Mouse (Mus musculus) monocyte, adult 5-6 weeks (primary cell): ENCODE data around the gene Bcl2. TPM values are rescaled to one million over a fixed set of nuclear protein-coding genes. Genes with fewer than 3 reads are reported as not detected.
"Not testable (repeated sequence)": the region's sequence is repeated elsewhere in the genome, so short reads cannot be mapped to it uniquely, and the experiment has no call there.

Experiments
- ATAC-seq: fragments of 153-309, 156-312 bp; replicated peaks from 2 replicates; pipeline ENCODE4 v1.8.0; 2017; ENCODE audit warnings: mild to moderate bottlenecking; ENCODE audit not compliant: low TSS enrichment, insufficient number of reproducible peaks, severe bottlenecking, poor library complexity, low FRiP score
- total RNA-seq: library from RNA; stranded (forward); fragments of 200-1000, 200-491, 200-594 nt; gene quantifications from 3 replicates; pipeline ENCODE4 v1.2.3, GENCODE M21; 2017

The Bcl2 gene
- total RNA-seq, result 64.9 to 109 TPM (median 65.0 TPM) in 3 replicates

DNA sequence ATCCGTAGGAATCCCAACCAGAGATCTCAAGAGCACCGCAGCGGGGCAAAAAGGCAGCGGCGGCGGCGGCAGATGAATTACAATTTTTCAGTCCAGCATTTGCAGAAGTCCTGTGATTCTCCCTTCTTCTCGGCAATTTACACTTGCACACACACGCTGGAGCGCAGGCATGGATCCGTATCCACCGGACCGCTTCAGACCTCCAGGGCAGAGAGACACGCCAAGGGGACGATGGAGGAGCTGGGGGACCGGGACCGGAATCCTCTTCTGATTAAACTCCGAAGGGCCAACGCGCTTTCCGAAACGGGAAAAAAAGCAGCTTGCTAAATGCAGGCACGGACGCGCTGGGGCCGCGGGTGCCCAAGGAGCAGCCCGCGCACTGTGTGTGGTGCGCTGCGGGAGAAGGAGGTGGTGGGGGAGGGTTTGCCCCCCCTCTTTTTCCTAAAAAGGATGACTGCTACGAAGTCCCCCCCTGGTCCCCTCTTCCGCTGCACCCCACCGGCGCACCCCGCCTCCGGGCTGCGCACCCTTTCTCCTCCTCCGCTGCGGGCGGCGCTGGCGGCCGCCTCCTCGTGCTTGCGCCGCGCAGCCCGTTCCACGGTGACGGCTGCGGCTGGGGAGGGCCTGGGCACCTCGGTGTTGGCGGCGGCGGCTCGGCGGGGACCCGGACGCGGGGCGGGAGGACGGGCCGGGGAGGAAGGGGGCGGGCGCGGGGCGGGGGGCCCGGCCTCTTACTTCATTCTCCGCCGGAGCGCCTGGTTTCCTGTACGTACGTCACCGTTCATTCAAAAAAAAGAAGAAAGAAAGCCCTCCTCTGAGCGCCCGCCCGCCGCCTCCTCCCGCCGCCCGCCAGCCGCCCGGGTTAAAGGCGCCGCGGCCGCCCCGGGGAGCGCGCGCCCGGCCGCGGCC, at the start of gene Bcl2:
Gene Bcl2, minus strand, starts transcription at position 654 of the 909 bp plus-strand sequence.
- peak; percentile 42; the same call in 1 of the 2 replicates for ATAC-seq

DNA sequence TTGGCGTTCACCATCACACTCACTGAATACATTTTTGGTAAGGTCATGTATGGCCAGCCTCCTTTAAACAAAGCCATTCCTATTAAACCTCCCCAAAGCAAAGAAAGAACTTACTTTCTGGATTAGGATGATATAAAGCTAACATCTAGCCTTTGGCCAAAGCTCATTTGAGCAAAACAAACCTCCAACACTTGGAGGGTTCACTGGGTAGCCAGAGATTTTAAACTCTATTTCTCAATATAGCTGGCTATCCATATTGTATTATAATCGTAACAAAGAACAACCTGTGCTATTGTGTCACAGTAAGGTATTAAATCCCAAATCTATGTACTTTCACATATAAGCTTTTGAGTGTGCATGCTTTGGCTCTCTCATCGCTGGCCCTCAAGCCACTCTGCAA, 46.7 kb upstream of the Bcl2 start:
- no peak for ATAC-seq

DNA sequence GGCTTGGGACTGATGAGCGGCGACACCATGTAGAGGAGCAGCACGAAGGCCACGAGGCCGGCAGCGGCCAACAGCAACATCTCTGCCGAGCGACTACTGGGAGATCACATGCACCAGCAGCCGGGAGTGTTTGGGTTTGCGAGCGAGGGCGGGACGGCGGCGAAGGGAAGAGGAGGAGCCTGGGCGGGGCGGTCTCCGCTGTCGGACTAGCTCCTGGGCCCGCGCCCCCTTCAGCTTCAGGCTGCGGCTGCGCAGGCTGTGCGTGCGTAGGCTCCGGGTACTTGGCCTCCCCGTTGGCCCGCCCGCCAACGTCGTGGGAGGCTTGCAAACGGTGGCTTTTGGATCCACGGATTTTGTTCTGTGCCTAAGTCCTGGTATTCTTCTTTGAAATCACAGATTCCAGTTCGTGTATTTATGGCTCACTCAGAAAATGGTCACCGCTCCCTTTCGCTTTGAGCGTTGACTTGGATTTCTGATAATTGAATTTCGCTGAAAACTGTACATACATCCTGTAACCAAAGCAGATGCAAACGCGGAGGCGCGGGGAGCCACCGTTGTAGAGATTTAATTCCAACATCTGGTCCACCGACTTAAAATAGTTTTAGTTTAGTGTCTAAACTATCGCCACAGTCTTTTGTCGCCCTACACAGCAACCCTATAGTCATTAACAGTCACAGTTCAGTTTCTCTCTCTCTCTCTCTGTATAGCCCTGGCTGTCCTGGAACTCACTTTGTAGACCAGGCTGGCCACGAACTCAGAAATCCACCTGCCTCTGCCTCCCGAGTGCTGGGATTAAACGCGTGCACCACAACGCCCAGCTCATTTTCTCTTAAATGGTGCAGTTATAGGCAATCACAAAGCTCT, 45.7 kb upstream of the Bcl2 start, which contains the start of gene Kdsr:
Gene Kdsr, minus strand, starts transcription at position 156 of the 864 bp plus-strand sequence.
- peak; percentile 93 for ATAC-seq

DNA sequence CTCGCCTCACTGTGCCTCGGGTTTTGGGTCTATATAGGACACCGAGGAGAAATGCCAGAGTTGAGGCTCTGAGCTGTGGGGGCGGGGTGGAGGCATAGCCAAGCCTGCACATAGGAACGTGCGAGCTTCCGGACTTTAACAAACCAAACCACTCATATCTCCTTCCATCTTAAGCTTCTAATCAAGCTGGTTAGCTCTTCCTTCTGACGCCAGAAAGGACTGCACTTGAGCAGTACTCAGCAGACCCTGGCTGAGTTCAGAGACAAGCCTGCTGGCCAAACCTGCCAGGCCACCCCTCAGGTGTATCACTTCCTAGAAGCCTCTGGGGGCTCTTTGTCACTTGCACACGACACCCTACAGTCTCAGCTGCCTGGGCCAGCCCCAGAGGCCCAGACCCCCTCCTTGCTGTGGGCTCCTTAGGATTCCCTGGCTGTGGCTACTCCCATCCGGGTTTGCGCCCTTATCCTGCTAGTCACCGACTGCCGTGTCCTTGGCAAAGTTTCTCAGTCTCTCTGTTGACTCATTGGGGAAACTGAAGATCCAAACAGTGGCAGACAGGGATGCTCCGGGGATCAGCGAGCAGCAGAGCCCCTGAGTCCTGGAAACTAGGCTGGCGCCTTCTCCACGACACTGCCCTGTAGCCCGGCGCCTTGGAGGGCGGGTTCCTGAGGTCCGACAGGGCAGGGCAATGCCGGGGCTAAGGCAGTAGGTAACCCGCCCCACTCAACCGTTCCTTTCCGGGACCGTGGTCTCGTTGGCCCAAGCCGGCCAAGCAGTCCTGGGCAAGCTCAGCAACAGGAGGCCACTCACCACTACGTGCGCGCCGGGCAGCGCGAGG, 44.9 kb upstream of the Bcl2 start:
- peak; percentile 12; the same call in 1 of the 2 replicates for ATAC-seq

DNA sequence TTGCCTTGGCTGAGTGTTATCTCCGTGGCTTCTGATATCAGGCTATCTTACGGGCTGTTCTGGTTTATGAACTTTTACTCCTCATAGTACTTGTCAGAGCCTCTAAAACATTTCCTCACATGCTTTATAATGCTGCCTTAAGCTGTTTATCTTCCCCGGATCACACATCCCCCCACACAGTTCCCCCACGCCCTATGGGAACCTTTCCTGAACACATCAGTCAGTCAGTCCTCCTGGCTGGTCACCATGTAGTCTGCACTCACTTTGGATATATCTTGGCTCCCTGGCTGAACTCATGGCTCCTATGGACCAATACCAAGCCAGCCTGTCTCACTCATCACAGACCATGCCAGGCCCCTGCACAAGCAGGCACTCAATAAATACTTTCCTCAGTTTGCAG, 42.6 kb upstream of the Bcl2 start:
- ATAC-seq, result no peak

GRCm38 (mm10) chr1:106752013-106752412, 37.9 kb upstream of the Bcl2 start:
- ATAC-seq, result no peak

GRCm38 (mm10) chr1:106750656-106751055, 36.6 kb upstream of the Bcl2 start:
- no peak for ATAC-seq

GRCm38 (mm10) chr1:106748555-106749315, 34.7 kb upstream of the Bcl2 start:
- no peak for ATAC-seq

- ATAC-seq, result no peak
Measured at GRCm38 (mm10) chr1:106742980-106743379, 28.9 kb upstream of the Bcl2 start.

DNA sequence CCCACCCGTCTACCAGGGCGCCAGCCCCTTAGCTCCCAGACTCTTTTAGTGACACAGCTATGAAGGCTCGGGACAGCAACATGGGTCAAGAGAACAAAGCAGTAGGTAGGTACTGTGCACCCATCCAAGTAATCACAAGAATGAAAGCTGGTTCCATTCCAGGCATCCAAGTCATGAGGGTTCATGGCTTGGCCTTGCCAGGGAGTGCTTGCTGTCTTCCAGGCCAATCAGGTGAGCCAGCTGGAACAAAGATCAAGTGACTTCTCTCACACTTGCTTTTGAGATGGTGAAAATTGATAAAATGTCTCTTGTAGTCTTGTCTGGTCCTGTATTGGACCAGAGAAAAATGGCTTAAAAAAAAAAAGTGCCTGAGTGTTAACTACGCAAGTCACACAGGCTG, 26.7 kb upstream of the Bcl2 start:
- no peak for ATAC-seq

GRCm38 (mm10) chr1:106739810-106740209, 25.7 kb upstream of the Bcl2 start:
- no peak for ATAC-seq

DNA sequence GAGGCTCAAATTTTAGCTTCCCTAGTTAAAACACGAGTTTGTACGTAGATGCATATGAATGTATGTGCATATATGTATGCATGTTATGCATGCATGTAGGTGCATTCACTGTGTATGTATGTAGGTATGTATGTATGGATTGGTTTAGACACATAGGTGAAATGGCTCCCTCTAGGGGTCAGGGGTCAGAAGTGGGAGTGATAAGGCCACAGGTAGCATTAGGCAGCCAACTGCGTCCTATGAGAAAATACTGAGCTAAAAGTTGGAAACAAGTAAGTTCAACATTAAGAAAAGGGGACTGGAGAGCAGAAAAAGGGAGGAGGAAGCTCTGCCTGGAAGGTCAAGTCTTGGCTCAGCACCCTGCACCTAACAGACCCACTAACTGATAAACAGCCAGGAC, 24.0 kb upstream of the Bcl2 start:
- no peak for ATAC-seq

DNA sequence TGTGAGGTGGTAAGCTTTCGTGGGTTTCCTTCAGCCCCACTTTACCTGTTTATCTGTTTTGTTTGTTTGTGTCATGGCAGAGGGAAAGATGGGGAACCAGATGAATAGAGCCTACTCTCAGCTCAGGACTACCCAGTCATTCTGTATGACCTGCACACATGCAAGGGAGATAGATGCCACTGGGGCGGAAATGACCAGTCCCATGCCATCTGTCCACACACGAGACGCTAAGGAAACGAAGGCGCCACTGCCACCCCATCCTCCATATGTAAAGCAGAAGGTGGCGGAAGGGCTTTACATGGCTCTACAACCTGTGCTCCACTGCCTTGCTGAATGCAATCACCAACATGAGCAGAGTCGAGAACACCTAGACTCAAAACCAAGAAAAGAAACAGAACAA, 22.1 kb upstream of the Bcl2 start:
- ATAC-seq, result no peak

- ATAC-seq, result 0 out of 2 replicates have a peak, but pooled peaks have one; percentile 58
Measured at GRCm38 (mm10) chr1:106735586-106735985, 21.5 kb upstream of the Bcl2 start.

DNA sequence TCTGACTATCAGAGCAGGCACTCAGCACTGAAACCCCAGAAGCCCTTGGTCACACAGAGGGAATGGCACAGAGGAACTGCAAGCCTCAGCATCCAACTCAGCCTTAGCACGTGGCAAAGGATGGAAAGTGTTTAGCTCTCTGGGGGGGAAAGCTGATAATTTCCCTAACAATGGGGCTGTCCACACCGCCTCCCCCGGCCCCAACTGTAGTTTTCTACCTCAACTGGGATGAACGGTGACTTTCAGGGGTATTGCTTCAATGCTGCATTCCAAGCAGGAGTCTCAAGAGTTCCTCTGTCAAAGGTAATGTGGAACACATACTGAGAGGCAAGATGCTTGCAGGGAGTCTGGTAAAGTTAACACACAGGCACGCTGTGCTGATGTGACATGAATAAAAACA, 8.0 kb upstream of the Bcl2 start:
- no peak for ATAC-seq

DNA sequence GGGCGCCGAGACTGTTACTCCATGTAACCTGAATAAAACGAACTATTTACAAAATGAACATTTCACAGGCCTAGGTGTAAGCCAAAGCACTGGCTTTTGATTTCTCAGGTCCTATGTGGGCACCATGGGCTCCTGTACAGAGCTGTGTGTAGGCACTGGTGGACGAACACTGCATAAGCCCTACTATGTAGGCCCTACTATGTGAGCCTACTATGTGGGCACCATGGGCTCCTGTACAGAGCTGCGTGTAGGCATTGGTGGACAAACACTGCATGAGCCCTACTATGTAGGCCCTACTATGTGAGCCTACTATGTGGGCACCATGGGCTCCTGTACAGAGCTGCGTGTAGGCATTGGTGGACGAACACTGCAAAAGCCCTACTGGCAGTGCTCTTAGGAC, 3.7 kb upstream of the Bcl2 start:
- ATAC-seq, result not testable (repeated sequence)

DNA sequence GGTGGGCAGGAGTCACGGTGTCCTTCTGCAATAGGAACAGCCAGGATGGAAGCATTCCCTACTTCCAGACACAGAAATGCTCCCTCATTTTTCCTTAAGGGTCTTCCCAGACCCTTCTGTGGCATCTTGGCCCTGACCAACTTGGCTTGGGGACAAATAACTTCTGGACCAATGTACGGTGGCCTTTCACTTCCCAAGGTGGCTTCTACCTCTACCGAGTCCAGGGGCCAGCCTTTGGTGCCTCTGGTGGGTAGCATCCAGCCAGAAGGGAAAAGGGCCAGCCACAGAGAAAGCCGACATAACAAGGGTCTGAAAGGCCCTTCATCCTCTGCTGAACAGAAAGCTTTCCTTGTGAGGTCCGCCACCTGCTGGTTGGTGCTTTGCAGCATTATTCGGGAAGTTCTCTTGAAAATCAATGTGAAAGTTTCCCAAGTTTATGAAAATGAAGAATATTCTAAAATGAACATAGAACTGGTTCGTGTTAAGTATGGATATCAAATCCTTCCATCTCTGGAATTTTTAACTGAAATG, 3.1 kb upstream of the Bcl2 start:
- no peak for ATAC-seq

DNA sequence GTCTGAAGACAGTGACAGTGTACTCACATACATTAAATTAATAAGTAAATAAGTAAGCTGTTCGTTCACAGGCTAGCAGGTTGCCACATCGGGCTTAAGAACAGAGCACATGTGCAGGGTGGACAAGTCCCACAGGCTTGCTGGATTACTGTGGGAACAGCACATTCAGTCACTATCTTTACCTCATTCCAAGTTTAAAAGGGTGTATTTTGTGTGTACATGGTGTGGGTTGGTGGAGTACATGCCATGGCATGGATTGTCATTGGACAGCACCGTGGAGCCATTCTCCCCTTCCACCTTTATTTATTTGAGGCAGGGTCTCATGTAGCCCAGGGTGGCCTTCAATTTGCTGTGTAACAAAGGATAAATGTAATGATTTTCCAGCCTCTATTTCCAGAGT, 2.1 kb upstream of the Bcl2 start:
- no peak for ATAC-seq
